Mouse (Mus musculus): ENCODE results near the gene Rab38. TPM values are rescaled to one million over a fixed set of nuclear protein-coding genes. Genes with fewer than 3 reads are reported as not detected.

Rab38 gene
- polyA plus RNA-seq (2015; fragmentation: Nextera tagmentation; extraction: Ambion mirVana) = 20.7 and 21.0 TPM in 2 replicates

GRCm38 (mm10) chr7:88429786-88430691 lies at the start of gene Rab38:
Rab38 (plus strand) TSS chr7:88430273.
- TF ChIP-seq CTCF (IDR thresholded peaks at IDR 0.05) (no peak), EP300 (IDR thresholded peaks at IDR 0.05) (no peak)
- H3K36me3 ChIP-seq (ENCODE audit: insufficient read depth, low read length) = no peaks in the 10 kb centered on the region
- H3K27ac ChIP-seq (ENCODE audit: low read length) = peak within 1 kb of the TSS; percentile 74
- peak; percentile 92 for DNase-seq (ENCODE audit: low spot score)
- ATAC-seq = peak; percentile 97
- H3K27me3 ChIP-seq (replicated peaks; ENCODE audit: insufficient read depth, low read length) = no peaks in the 10 kb centered on the region
- H3K4me2 ChIP-seq (replicated peaks; ENCODE audit: low read depth, low read length) = peak within 1 kb of the TSS; percentile 85
- 1% methylated on average over 35 of the region's 35 CpGs for WGBS
- peak within 1 kb of the TSS; percentile 32; the same call in 1 of the 2 replicates for H3K9ac ChIP-seq (replicated peaks; ENCODE audit: low read depth)
- H3K9me3 ChIP-seq (ENCODE audit: low read length) = no peaks in the 10 kb centered on the region
- no peaks in the 10 kb centered on the region for H3K4me1 ChIP-seq (ENCODE audit: insufficient read depth, low read depth, low read length)
- H3K4me3 ChIP-seq (ENCODE audit: low read depth, low read length) = peak within 1 kb of the TSS; percentile 56

- TF ChIP-seq EP300 (IDR thresholded peaks at IDR 0.05) (no peak), CTCF (IDR thresholded peaks at IDR 0.05) (no peak)
- H3K27ac ChIP-seq (ENCODE audit: low read length) = no peak overlapping the region
- ATAC-seq (peak; percentile 57; the same call in 1 of the 2 replicates), DNase-seq (ENCODE audit: low spot score) (peak; percentile 15)
- 63% methylated on average over 1 of the region's 1 CpGs for WGBS
- H3K36me3 ChIP-seq (ENCODE audit: insufficient read depth, low read length) = no peaks in the 10 kb centered on the region
- H3K9me3 ChIP-seq (ENCODE audit: low read length) = no peaks in the 10 kb centered on the region
- no peaks in the 10 kb centered on the region for H3K27me3 ChIP-seq (replicated peaks; ENCODE audit: insufficient read depth, low read length)
- H3K9ac ChIP-seq (replicated peaks; ENCODE audit: low read depth) = no peak overlapping the region
- no peaks in the 10 kb centered on the region for H3K4me1 ChIP-seq (ENCODE audit: insufficient read depth, low read depth, low read length)
- no peak overlapping the region for H3K4me2 ChIP-seq (replicated peaks; ENCODE audit: low read depth, low read length)
- no peak overlapping the region for H3K4me3 ChIP-seq (ENCODE audit: low read depth, low read length)
Observed at GRCm38 (mm10) chr7:88394568-88394967, 35.5 kb upstream of the Rab38 start.

GRCm38 (mm10) chr7:88395745-88396144 lies 34.3 kb upstream of the Rab38 start:
- no peak for TF ChIP-seq EP300 (IDR thresholded peaks at IDR 0.05)
- TF ChIP-seq CTCF (IDR thresholded peaks at IDR 0.05) = no peak
- H3K4me1 ChIP-seq (ENCODE audit: insufficient read depth, low read depth, low read length) = no peaks in the 10 kb centered on the region
- no peaks in the 10 kb centered on the region for H3K27me3 ChIP-seq (replicated peaks; ENCODE audit: insufficient read depth, low read length)
- no peak overlapping the region for H3K27ac ChIP-seq (ENCODE audit: low read length)
- DNase-seq (ENCODE audit: low spot score) = no peak
- no peaks in the 10 kb centered on the region for H3K9me3 ChIP-seq (ENCODE audit: low read length)
- H3K4me2 ChIP-seq (replicated peaks; ENCODE audit: low read depth, low read length) = no peak overlapping the region
- 23% methylated on average over 2 of the region's 2 CpGs for WGBS
- H3K9ac ChIP-seq (replicated peaks; ENCODE audit: low read depth) = no peak overlapping the region
- no peak for ATAC-seq
- H3K36me3 ChIP-seq (ENCODE audit: insufficient read depth, low read length) = no peaks in the 10 kb centered on the region
- no peak overlapping the region for H3K4me3 ChIP-seq (ENCODE audit: low read depth, low read length)

- H3K27me3 ChIP-seq (replicated peaks; ENCODE audit: insufficient read depth, low read length) = no peaks in the 10 kb centered on the region
- ATAC-seq = no peak
- TF ChIP-seq EP300 (IDR thresholded peaks at IDR 0.05) (no peak), CTCF (IDR thresholded peaks at IDR 0.05) (no peak)
- no peak overlapping the region for H3K4me2 ChIP-seq (replicated peaks; ENCODE audit: low read depth, low read length)
- no peak overlapping the region for H3K27ac ChIP-seq (ENCODE audit: low read length)
- H3K4me1 ChIP-seq (ENCODE audit: insufficient read depth, low read depth, low read length) = no peaks in the 10 kb centered on the region
- H3K9me3 ChIP-seq (ENCODE audit: low read length) = no peaks in the 10 kb centered on the region
- H3K4me3 ChIP-seq (ENCODE audit: low read depth, low read length) = no peak overlapping the region
- H3K9ac ChIP-seq (replicated peaks; ENCODE audit: low read depth) = no peak overlapping the region
- no peaks in the 10 kb centered on the region for H3K36me3 ChIP-seq (ENCODE audit: insufficient read depth, low read length)
- DNase-seq (ENCODE audit: low spot score) = no peak
- WGBS = 100% methylated on average over 1 of the region's 1 CpGs
Observed at GRCm38 (mm10) chr7:88405311-88405710, 24.8 kb upstream of the Rab38 start.

- Histone ChIP-seq H3K36me3 (ENCODE audit: insufficient read depth, low read length) (no peaks in the 10 kb centered on the region), H3K9ac (replicated peaks; ENCODE audit: low read depth) (no peak overlapping the region), H3K4me2 (replicated peaks; ENCODE audit: low read depth, low read length) (no peak overlapping the region), H3K4me1 (ENCODE audit: insufficient read depth, low read depth, low read length) (no peaks in the 10 kb centered on the region), H3K27ac (ENCODE audit: low read length) (no peak overlapping the region), H3K4me3 (ENCODE audit: low read depth, low read length) (no peak overlapping the region), H3K9me3 (ENCODE audit: low read length) (no peaks in the 10 kb centered on the region), H3K27me3 (replicated peaks; ENCODE audit: insufficient read depth, low read length) (no peaks in the 10 kb centered on the region)
- WGBS = 73% methylated on average over 2 of the region's 2 CpGs
- no peak for ATAC-seq
- DNase-seq (ENCODE audit: low spot score) = no peak
- TF ChIP-seq CTCF (IDR thresholded peaks at IDR 0.05) = no peak
- no peak for TF ChIP-seq EP300 (IDR thresholded peaks at IDR 0.05)
Observed at GRCm38 (mm10) chr7:88406466-88406865, 23.6 kb upstream of the Rab38 start.

- ATAC-seq (no peak), DNase-seq (ENCODE audit: low spot score) (no peak)
- no peaks in the 10 kb centered on the region for H3K36me3 ChIP-seq (ENCODE audit: insufficient read depth, low read length)
- H3K4me1 ChIP-seq (ENCODE audit: insufficient read depth, low read depth, low read length) = no peaks in the 10 kb centered on the region
- TF ChIP-seq CTCF (IDR thresholded peaks at IDR 0.05) (no peak), EP300 (IDR thresholded peaks at IDR 0.05) (no peak)
- no peak overlapping the region for H3K27ac ChIP-seq (ENCODE audit: low read length)
- H3K9me3 ChIP-seq (ENCODE audit: low read length) = no peaks in the 10 kb centered on the region
- H3K4me2 ChIP-seq (replicated peaks; ENCODE audit: low read depth, low read length) = no peak overlapping the region
- no peaks in the 10 kb centered on the region for H3K27me3 ChIP-seq (replicated peaks; ENCODE audit: insufficient read depth, low read length)
- H3K9ac ChIP-seq (replicated peaks; ENCODE audit: low read depth) = no peak overlapping the region
- no peak overlapping the region for H3K4me3 ChIP-seq (ENCODE audit: low read depth, low read length)
Observed at GRCm38 (mm10) chr7:88421821-88422220, 8.3 kb upstream of the Rab38 start.
